Mouse (Mus musculus): ENCODE data around the gene Trim63. TPM values are rescaled to one million over a fixed set of nuclear protein-coding genes. Genes with fewer than 3 reads are reported as not detected.
A peak's percentile ranks its signal among the peaks of the same experiment; 100 is the strongest.
"Not testable (repeated sequence)": the region's sequence is repeated elsewhere in the genome, so short reads cannot be mapped to it uniquely, and the experiment has no call there.

Gene Trim63
- total and polyA plus RNA-seq, 2 experiments = 0.09 TPM; not detected in 1

GRCm38 (mm10) chr4:134287575-134288025, 27.3 kb upstream of the Trim63 start, which contains the start of gene Pdik1l:
Gene Pdik1l, minus strand, starts transcription at chr4:134287895.
- H3K27me3 ChIP-seq (ENCODE audit: control insufficient read depth, insufficient read depth, low read length) = no peaks in the 10 kb centered on the region
- WGBS = under 1% methylated on average over 42 of the region's 43 CpGs
- H3K79me2 ChIP-seq (ENCODE audit: control insufficient read depth, insufficient read depth, low read length) = peaks cover 4% of the 10 kb centered on the region; the same call in 1 of the 2 replicates
- TF ChIP-seq CTCF (IDR thresholded peaks at IDR 0.05; ENCODE audit: low read depth, low read length) (no peak), POLR2A (IDR thresholded peaks at IDR 0.05; ENCODE audit: extremely low read depth, insufficient read depth, low read length) (no peak)
- H3K4me1 ChIP-seq (ENCODE audit: control insufficient read depth, insufficient read depth, low read length) = peaks cover 11% of the 10 kb centered on the region
- peak; percentile 63 for DNase-seq (ENCODE audit: extremely low read depth, low read depth, low spot score)
- H3K27ac ChIP-seq (replicated peaks; ENCODE audit: insufficient read depth, low read depth, low read length) = peak within 1 kb of the TSS; percentile 87
- peaks cover 10% of the 10 kb centered on the region; the same call in 1 of the 2 replicates for H3K36me3 ChIP-seq (ENCODE audit: control insufficient read depth, insufficient read depth, low read length)
- H3K4me3 ChIP-seq (ENCODE audit: insufficient read depth, low read depth, low read length) = peak within 1 kb of the TSS; percentile 99
- peak within 1 kb of the TSS; percentile 94 for H3K9ac ChIP-seq (ENCODE audit: low read depth, low read length)

GRCm38 (mm10) chr4:134288397-134289256, 26.3 kb upstream of the Trim63 start:
- 61% methylated on average over 11 of the region's 11 CpGs for WGBS
- no peak for DNase-seq (ENCODE audit: extremely low read depth, low read depth, low spot score)

GRCm38 (mm10) chr4:134292067-134292466, 22.9 kb upstream of the Trim63 start:
- peak; percentile 48 for DNase-seq (ENCODE audit: extremely low read depth, low read depth, low spot score)
- H3K79me2 ChIP-seq (ENCODE audit: control insufficient read depth, insufficient read depth, low read length) = no peaks in the 10 kb centered on the region
- WGBS = 21% methylated on average over 7 of the region's 7 CpGs
- no peak overlapping the region for H3K4me3 ChIP-seq (ENCODE audit: insufficient read depth, low read depth, low read length)
- no peak overlapping the region for H3K27ac ChIP-seq (replicated peaks; ENCODE audit: insufficient read depth, low read depth, low read length)
- H3K27me3 ChIP-seq (ENCODE audit: control insufficient read depth, insufficient read depth, low read length) = 0 out of 2 replicates have a peak, but pooled peaks cover 2% of the 10 kb centered on the region
- no peaks in the 10 kb centered on the region for H3K36me3 ChIP-seq (ENCODE audit: control insufficient read depth, insufficient read depth, low read length)
- 0 out of 2 replicates have a peak, but pooled peaks cover 3% of the 10 kb centered on the region for H3K4me1 ChIP-seq (ENCODE audit: control insufficient read depth, insufficient read depth, low read length)
- TF ChIP-seq POLR2A (IDR thresholded peaks at IDR 0.05; ENCODE audit: extremely low read depth, insufficient read depth, low read length) (no peak), CTCF (IDR thresholded peaks at IDR 0.05; ENCODE audit: low read depth, low read length) (peak; percentile 95)
- H3K9ac ChIP-seq (ENCODE audit: low read depth, low read length) = no peak overlapping the region

More at GRCm38 (mm10) chr4:134288397-134289256, 26.3 kb upstream of the Trim63 start:
- H3K4me1 ChIP-seq (ENCODE audit: control insufficient read depth, insufficient read depth, low read length) = peaks cover 11% of the 10 kb centered on the region
- H3K4me3 ChIP-seq (ENCODE audit: insufficient read depth, low read depth, low read length) = no peak overlapping the region; the same call in 1 of the 2 replicates
- H3K79me2 ChIP-seq (ENCODE audit: control insufficient read depth, insufficient read depth, low read length) = peaks cover 4% of the 10 kb centered on the region; the same call in 1 of the 2 replicates
- no peak overlapping the region for H3K9ac ChIP-seq (ENCODE audit: low read depth, low read length)
- peaks cover under 1% of the 10 kb centered on the region; the same call in 1 of the 2 replicates for H3K36me3 ChIP-seq (ENCODE audit: control insufficient read depth, insufficient read depth, low read length)
- TF ChIP-seq POLR2A (IDR thresholded peaks at IDR 0.05; ENCODE audit: extremely low read depth, insufficient read depth, low read length) = no peak
- TF ChIP-seq CTCF (IDR thresholded peaks at IDR 0.05; ENCODE audit: low read depth, low read length) = no peak
- H3K27me3 ChIP-seq (ENCODE audit: control insufficient read depth, insufficient read depth, low read length) = 0 out of 2 replicates have a peak, but pooled peaks cover under 1% of the 10 kb centered on the region
- no peak overlapping the region for H3K27ac ChIP-seq (replicated peaks; ENCODE audit: insufficient read depth, low read depth, low read length)

GRCm38 (mm10) chr4:134293061-134293691, 21.7 kb upstream of the Trim63 start:
- 67% methylated on average over 18 of the region's 18 CpGs for WGBS
- H3K27ac ChIP-seq (replicated peaks; ENCODE audit: insufficient read depth, low read depth, low read length) = no peak overlapping the region
- H3K79me2 ChIP-seq (ENCODE audit: control insufficient read depth, insufficient read depth, low read length) = no peaks in the 10 kb centered on the region
- TF ChIP-seq POLR2A (IDR thresholded peaks at IDR 0.05; ENCODE audit: extremely low read depth, insufficient read depth, low read length) (no peak), CTCF (IDR thresholded peaks at IDR 0.05; ENCODE audit: low read depth, low read length) (no peak)
- H3K9ac ChIP-seq (ENCODE audit: low read depth, low read length) = no peak overlapping the region
- no peak for DNase-seq (ENCODE audit: extremely low read depth, low read depth, low spot score)
- no peaks in the 10 kb centered on the region for H3K36me3 ChIP-seq (ENCODE audit: control insufficient read depth, insufficient read depth, low read length)
- 0 out of 2 replicates have a peak, but pooled peaks cover 3% of the 10 kb centered on the region for H3K4me1 ChIP-seq (ENCODE audit: control insufficient read depth, insufficient read depth, low read length)
- no peak overlapping the region for H3K4me3 ChIP-seq (ENCODE audit: insufficient read depth, low read depth, low read length)
- 0 out of 2 replicates have a peak, but pooled peaks cover 2% of the 10 kb centered on the region for H3K27me3 ChIP-seq (ENCODE audit: control insufficient read depth, insufficient read depth, low read length)

GRCm38 (mm10) chr4:134293692-134294163, 21.2 kb upstream of the Trim63 start:
- no peaks in the 10 kb centered on the region for H3K79me2 ChIP-seq (ENCODE audit: control insufficient read depth, insufficient read depth, low read length)
- no peaks in the 10 kb centered on the region for H3K4me1 ChIP-seq (ENCODE audit: control insufficient read depth, insufficient read depth, low read length)
- H3K27me3 ChIP-seq (ENCODE audit: control insufficient read depth, insufficient read depth, low read length) = 0 out of 2 replicates have a peak, but pooled peaks cover 2% of the 10 kb centered on the region
- H3K27ac ChIP-seq (replicated peaks; ENCODE audit: insufficient read depth, low read depth, low read length) = no peak overlapping the region
- H3K4me3 ChIP-seq (ENCODE audit: insufficient read depth, low read depth, low read length) = no peak overlapping the region
- no peak for DNase-seq (ENCODE audit: extremely low read depth, low read depth, low spot score)
- no peak for TF ChIP-seq POLR2A (IDR thresholded peaks at IDR 0.05; ENCODE audit: extremely low read depth, insufficient read depth, low read length)
- TF ChIP-seq CTCF (IDR thresholded peaks at IDR 0.05; ENCODE audit: low read depth, low read length) = no peak
- no peak overlapping the region for H3K9ac ChIP-seq (ENCODE audit: low read depth, low read length)
- 62% methylated on average over 9 of the region's 9 CpGs for WGBS
- H3K36me3 ChIP-seq (ENCODE audit: control insufficient read depth, insufficient read depth, low read length) = no peaks in the 10 kb centered on the region

GRCm38 (mm10) chr4:134296096-134296495, 18.8 kb upstream of the Trim63 start:
- not testable (repeated sequence) for H3K27me3 ChIP-seq (ENCODE audit: control insufficient read depth, insufficient read depth, low read length); DNase-seq (ENCODE audit: extremely low read depth, low read depth, low spot score); H3K4me1 ChIP-seq (ENCODE audit: control insufficient read depth, insufficient read depth, low read length); H3K9ac ChIP-seq (ENCODE audit: low read depth, low read length); H3K4me3 ChIP-seq (ENCODE audit: insufficient read depth, low read depth, low read length); H3K36me3 ChIP-seq (ENCODE audit: control insufficient read depth, insufficient read depth, low read length); H3K79me2 ChIP-seq (ENCODE audit: control insufficient read depth, insufficient read depth, low read length); H3K27ac ChIP-seq (replicated peaks; ENCODE audit: insufficient read depth, low read depth, low read length)
- WGBS = 92% methylated on average over 4 of the region's 4 CpGs
